Mouse (Mus musculus): ENCODE data around the gene Uba52. TPM values are rescaled to one million over a fixed set of nuclear protein-coding genes. Genes with fewer than 3 reads are reported as not detected.

The Uba52 gene
- polyA plus RNA-seq, 1 experiment from 2014 or later, result 909 TPM

DNA sequence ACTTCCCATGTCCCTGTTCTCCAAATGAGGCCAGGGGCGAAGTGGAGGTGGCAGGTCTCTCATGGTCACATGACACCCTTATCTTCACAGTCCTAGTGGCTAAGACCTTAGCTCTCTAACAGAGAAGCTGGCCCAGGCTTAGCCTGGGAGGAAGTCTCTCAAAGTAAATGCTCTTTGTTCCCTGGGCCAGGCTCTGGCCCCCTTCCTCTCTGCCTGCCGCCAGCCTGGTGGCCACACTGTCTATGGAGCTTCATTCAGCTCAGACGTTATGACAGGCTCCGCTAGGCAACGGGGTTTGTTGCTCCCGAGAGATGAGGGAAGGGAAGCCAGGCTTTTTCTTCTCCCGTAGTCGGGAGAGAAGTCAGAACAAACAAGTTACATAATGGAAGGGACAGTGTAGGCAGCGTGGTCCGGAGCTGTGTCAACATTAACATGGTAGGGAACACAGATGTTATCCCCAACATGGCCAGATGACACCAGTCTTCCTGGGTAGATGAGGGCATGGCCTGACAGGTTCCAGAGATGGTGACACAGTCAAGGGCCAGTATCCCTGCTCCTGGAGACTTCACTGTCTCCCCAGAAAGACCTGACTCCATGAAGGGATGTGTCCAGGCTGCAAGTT lies 41.2 kb downstream of the Uba52 start:
- H3K4me3 ChIP-seq, result no peak overlapping the region
- no peaks in the 10 kb centered on the region for H3K27me3 ChIP-seq
- no peaks in the 10 kb centered on the region for H3K9me3 ChIP-seq
- no peak overlapping the region for H3K9ac ChIP-seq
- peak overlapping the region; percentile 43; the same call in 1 of the 2 replicates for H3K27ac ChIP-seq
- ATAC-seq (ENCODE audit: borderline replicate concordance, extremely low read depth, low FRiP score, low TSS enrichment), result peak; percentile 51
- peaks cover 42% of the 10 kb centered on the region for H3K4me1 ChIP-seq
- no peak overlapping the region for H3K4me2 ChIP-seq
- peaks cover 6% of the 10 kb centered on the region; the same call in 1 of the 2 replicates for H3K36me3 ChIP-seq
- WGBS, result 46% methylated on average over 10 of the region's 10 CpGs

DNA sequence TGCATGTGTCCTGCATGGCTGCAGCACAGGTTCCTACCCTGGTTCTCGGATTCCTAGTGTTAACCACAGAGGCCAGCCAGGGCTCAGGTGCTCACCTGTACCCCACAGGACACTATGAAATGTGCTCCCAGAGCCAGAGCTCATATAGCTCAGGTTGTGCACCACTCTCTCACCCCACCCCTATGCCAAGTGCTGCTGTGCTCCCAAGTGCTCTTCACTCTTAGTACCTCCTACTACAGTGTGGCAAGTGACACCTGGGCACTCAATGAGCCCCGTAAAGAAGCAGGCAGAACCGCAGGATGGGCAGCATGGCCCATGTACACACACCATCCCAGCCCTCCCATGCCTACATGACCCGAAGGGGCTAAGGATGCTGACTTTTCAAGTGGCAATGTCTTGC lies 41.9 kb downstream of the Uba52 start:
- H3K9me3 ChIP-seq, result no peaks in the 10 kb centered on the region
- WGBS, result 62% methylated on average over 4 of the region's 4 CpGs
- no peaks in the 10 kb centered on the region for H3K27me3 ChIP-seq

DNA sequence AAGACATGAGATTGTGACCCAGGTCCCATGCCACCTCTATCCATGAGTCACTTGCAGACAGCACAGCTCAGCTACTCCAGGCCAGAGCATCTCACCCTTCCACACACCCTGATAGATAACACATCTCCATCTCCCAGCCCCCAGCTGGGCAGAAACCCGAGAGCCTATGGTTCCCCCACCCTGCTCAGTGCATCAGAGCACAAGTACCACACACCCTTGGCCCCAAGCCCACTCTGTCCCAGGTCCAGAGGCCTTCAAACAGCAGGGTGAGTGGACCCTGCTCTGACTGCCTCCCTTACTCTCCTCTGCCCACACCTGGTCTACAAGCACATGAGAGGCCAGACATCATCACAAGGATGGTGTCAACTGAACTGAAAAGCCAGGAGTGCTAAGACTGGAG lies 42.7 kb downstream of the Uba52 start:
- Histone ChIP-seq H3K9ac (no peak overlapping the region), H3K36me3 (peaks cover 6% of the 10 kb centered on the region; the same call in 1 of the 2 replicates), H3K4me2 (no peak overlapping the region), H3K4me3 (no peak overlapping the region), H3K27me3 (no peaks in the 10 kb centered on the region), H3K27ac (no peak overlapping the region), H3K9me3 (no peaks in the 10 kb centered on the region), H3K4me1 (peaks cover 42% of the 10 kb centered on the region)
- no peak for ATAC-seq (ENCODE audit: borderline replicate concordance, extremely low read depth, low FRiP score, low TSS enrichment)
- 43% methylated on average over 1 of the region's 1 CpGs for WGBS

More for the DNA sequence above, 41.9 kb downstream of the Uba52 start:
- H3K36me3 ChIP-seq, result peaks cover 6% of the 10 kb centered on the region; the same call in 1 of the 2 replicates
- peaks cover 42% of the 10 kb centered on the region for H3K4me1 ChIP-seq
- peak overlapping the region; percentile 43; the same call in 1 of the 2 replicates for H3K27ac ChIP-seq
- peak; percentile 47 for ATAC-seq (ENCODE audit: borderline replicate concordance, extremely low read depth, low FRiP score, low TSS enrichment)
- H3K4me3 ChIP-seq, result no peak overlapping the region
- H3K4me2 ChIP-seq, result no peak overlapping the region
- H3K9ac ChIP-seq, result no peak overlapping the region

- Histone ChIP-seq H3K4me3 (no peak overlapping the region), H3K27me3 (no peaks in the 10 kb centered on the region), H3K4me1 (peaks cover 42% of the 10 kb centered on the region), H3K36me3 (peaks cover 6% of the 10 kb centered on the region; the same call in 1 of the 2 replicates), H3K9ac (no peak overlapping the region), H3K27ac (no peak overlapping the region), H3K4me2 (no peak overlapping the region), H3K9me3 (no peaks in the 10 kb centered on the region)
- no peak for ATAC-seq (ENCODE audit: borderline replicate concordance, extremely low read depth, low FRiP score, low TSS enrichment)
- WGBS, result 73% methylated on average over 5 of the region's 5 CpGs
These were observed 43.3 kb downstream of the Uba52 start for GRCm38 (mm10) chr8:70467229-70467725.

DNA sequence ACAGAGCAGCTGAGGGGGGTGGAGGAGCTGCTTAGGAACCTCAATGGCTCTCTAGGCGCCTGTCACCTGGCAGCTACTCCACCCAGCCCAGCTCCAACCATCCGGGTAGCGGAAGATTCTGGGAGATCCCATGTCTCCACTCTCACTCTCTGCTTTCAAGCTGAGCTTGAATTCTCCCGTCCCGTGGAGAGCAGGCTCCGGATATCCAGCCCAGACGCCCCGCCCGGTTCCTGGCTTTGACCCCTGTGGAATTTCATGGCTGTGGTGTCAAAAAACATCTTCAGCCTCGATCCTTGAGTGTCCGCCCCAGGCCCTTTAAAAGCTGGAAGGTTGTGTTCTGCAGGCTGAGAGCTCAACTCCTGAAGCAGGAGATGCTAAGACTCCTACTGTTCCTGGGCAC lies 43.8 kb downstream of the Uba52 start:
- Histone ChIP-seq H3K4me3 (no peak overlapping the region), H3K4me2 (no peak overlapping the region), H3K36me3 (peaks cover 6% of the 10 kb centered on the region; the same call in 1 of the 2 replicates), H3K27ac (no peak overlapping the region), H3K4me1 (peaks cover 42% of the 10 kb centered on the region), H3K27me3 (no peaks in the 10 kb centered on the region), H3K9ac (no peak overlapping the region), H3K9me3 (no peaks in the 10 kb centered on the region)
- ATAC-seq (ENCODE audit: borderline replicate concordance, extremely low read depth, low FRiP score, low TSS enrichment), result no peak
- 40% methylated on average over 11 of the region's 11 CpGs for WGBS

DNA sequence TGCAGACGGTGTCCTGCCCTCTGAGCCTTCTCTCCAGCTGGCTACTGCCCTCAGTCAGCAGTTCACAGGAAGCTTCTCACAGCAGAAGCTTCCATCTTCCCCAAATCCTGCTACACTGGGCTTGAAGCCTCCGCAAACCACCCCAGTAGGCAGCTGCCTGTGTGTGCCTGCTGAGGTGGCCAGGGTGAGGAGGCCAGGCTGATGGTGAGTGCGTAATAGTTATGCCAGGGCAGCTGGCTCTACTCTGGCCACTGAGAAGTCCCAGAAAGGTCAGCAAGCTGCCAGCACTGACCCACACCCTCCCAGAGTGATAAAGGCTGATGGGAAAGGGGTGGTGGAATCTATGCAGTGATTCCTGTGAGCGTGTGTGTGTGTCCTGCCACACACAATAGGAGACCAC lies 44.3 kb downstream of the Uba52 start:
- H3K4me3 ChIP-seq, result no peak overlapping the region
- no peak overlapping the region for H3K4me2 ChIP-seq
- peaks cover 6% of the 10 kb centered on the region; the same call in 1 of the 2 replicates for H3K36me3 ChIP-seq
- H3K4me1 ChIP-seq, result peaks cover 42% of the 10 kb centered on the region
- H3K27ac ChIP-seq, result no peak overlapping the region
- 77% methylated on average over 4 of the region's 4 CpGs for WGBS
- no peaks in the 10 kb centered on the region for H3K27me3 ChIP-seq
- no peaks in the 10 kb centered on the region for H3K9me3 ChIP-seq
- no peak overlapping the region for H3K9ac ChIP-seq
- ATAC-seq (ENCODE audit: borderline replicate concordance, extremely low read depth, low FRiP score, low TSS enrichment), result no peak

DNA sequence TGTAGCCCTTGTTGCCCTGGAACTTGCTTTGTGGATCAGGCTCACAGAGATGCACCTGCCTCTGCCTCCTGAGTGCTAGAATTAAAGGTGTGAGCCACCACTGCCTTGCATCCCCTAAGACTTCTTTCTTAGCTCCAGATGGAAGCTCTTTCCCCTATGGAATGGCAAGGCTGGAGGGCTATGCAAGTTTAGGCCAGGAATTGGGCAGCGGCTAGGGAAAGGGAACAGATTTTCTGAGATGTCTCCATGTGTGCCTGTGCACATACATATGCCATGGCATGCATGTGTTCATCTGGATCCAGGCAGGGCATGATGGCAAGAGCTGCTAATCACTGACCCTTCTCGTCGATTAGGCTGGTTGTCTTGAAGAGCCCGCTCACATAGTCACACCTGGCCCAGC lies 44.9 kb downstream of the Uba52 start:
- Histone ChIP-seq H3K4me1 (peaks cover 42% of the 10 kb centered on the region), H3K4me3 (no peak overlapping the region)

GRCm38 (mm10) chr8:70464162-70464561 lies 46.4 kb downstream of the Uba52 start:
- Histone ChIP-seq H3K4me2 (no peak overlapping the region), H3K4me1 (peaks cover 30% of the 10 kb centered on the region), H3K36me3 (peaks cover 12% of the 10 kb centered on the region; the same call in 1 of the 2 replicates), H3K9ac (no peak overlapping the region), H3K27ac (no peak overlapping the region), H3K27me3 (no peaks in the 10 kb centered on the region), H3K9me3 (no peaks in the 10 kb centered on the region), H3K4me3 (no peak overlapping the region)
- 89% methylated on average over 6 of the region's 6 CpGs for WGBS
- no peak for ATAC-seq (ENCODE audit: borderline replicate concordance, extremely low read depth, low FRiP score, low TSS enrichment)

More for the DNA sequence above, 44.9 kb downstream of the Uba52 start:
- no peak overlapping the region for H3K9ac ChIP-seq
- no peaks in the 10 kb centered on the region for H3K27me3 ChIP-seq
- ATAC-seq (ENCODE audit: borderline replicate concordance, extremely low read depth, low FRiP score, low TSS enrichment), result no peak
- H3K9me3 ChIP-seq, result no peaks in the 10 kb centered on the region
- no peak overlapping the region for H3K4me2 ChIP-seq
- 93% methylated on average over 4 of the region's 4 CpGs for whole genome bisulfite sequencing
- H3K27ac ChIP-seq, result no peak overlapping the region
- peaks cover 6% of the 10 kb centered on the region; the same call in 1 of the 2 replicates for H3K36me3 ChIP-seq

GRCm38 (mm10) chr8:70463306-70463705 lies 47.3 kb downstream of the Uba52 start:
- no peak for ATAC-seq (ENCODE audit: borderline replicate concordance, extremely low read depth, low FRiP score, low TSS enrichment)
- peaks cover 21% of the 10 kb centered on the region for H3K4me1 ChIP-seq

DNA sequence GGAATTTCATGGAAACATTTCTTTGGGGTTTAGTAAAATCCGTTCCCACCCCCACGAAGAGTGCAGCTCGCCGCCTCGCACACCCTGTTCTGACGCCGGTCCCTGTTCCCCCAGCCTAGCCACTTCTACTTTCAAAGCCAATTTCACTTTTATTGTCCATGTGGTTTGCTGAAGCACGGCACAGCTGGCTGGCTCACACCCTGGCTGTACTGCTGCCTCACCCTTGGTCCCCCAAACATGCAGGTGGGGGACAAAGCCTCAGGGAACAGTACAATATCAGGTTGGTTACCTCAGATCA lies 48.1 kb downstream of the Uba52 start:
- Histone ChIP-seq H3K9ac (0 out of 2 replicates have a peak overlapping the region, but pooled peaks have one; percentile 16), H3K4me1 (peaks cover 13% of the 10 kb centered on the region), H3K4me3 (no peak overlapping the region), H3K27me3 (no peaks in the 10 kb centered on the region), H3K4me2 (no peak overlapping the region), H3K36me3 (peaks cover 12% of the 10 kb centered on the region; the same call in 1 of the 2 replicates), H3K27ac (no peak overlapping the region), H3K9me3 (no peaks in the 10 kb centered on the region)
- no peak for ATAC-seq (ENCODE audit: borderline replicate concordance, extremely low read depth, low FRiP score, low TSS enrichment)
- 91% methylated on average over 8 of the region's 8 CpGs for WGBS

More at GRCm38 (mm10) chr8:70463306-70463705, 47.3 kb downstream of the Uba52 start:
- peaks cover 12% of the 10 kb centered on the region; the same call in 1 of the 2 replicates for H3K36me3 ChIP-seq
- H3K4me2 ChIP-seq, result no peak overlapping the region
- no peak overlapping the region for H3K4me3 ChIP-seq
- WGBS, result 73% methylated on average over 4 of the region's 4 CpGs
- no peak overlapping the region for H3K9ac ChIP-seq
- no peaks in the 10 kb centered on the region for H3K27me3 ChIP-seq
- no peaks in the 10 kb centered on the region for H3K9me3 ChIP-seq
- no peak overlapping the region for H3K27ac ChIP-seq

GRCm38 (mm10) chr8:70461765-70462515 lies 48.7 kb downstream of the Uba52 start:
- Histone ChIP-seq H3K27me3 (no peaks in the 10 kb centered on the region), H3K27ac (no peak overlapping the region), H3K36me3 (peaks cover 12% of the 10 kb centered on the region; the same call in 1 of the 2 replicates), H3K4me3 (no peak overlapping the region), H3K9ac (no peak overlapping the region), H3K4me2 (no peak overlapping the region), H3K4me1 (peaks cover 8% of the 10 kb centered on the region), H3K9me3 (no peaks in the 10 kb centered on the region)
- ATAC-seq (ENCODE audit: borderline replicate concordance, extremely low read depth, low FRiP score, low TSS enrichment), result no peak
- WGBS, result 85% methylated on average over 16 of the region's 16 CpGs

- Histone ChIP-seq H3K9ac (no peak overlapping the region), H3K27ac (no peak overlapping the region), H3K36me3 (peaks cover 6% of the 10 kb centered on the region; the same call in 1 of the 2 replicates), H3K4me3 (no peak overlapping the region), H3K4me1 (no peaks in the 10 kb centered on the region), H3K9me3 (no peaks in the 10 kb centered on the region), H3K27me3 (no peaks in the 10 kb centered on the region), H3K4me2 (no peak overlapping the region)
- WGBS, result 67% methylated on average over 9 of the region's 9 CpGs
- ATAC-seq (ENCODE audit: borderline replicate concordance, extremely low read depth, low FRiP score, low TSS enrichment), result no peak
These were observed 50.0 kb downstream of the Uba52 start for GRCm38 (mm10) chr8:70460606-70461005.

All from lung, embryonic 15.5 days (tissue).